Mouse (Mus musculus) kidney, postnatal 0 days (tissue): Measurements from ENCODE around the gene Iqce. TPM values are rescaled to one million over a fixed set of nuclear protein-coding genes. Genes with fewer than 3 reads are reported as not detected.
A peak's percentile ranks its signal among the peaks of the same experiment; 100 is the strongest.

Source experiments
- ATAC-seq: fragments of 200-750 bp; cut with Nextera tagmentation; replicated peaks from 2 replicates; pipeline ENCODE4 v1.8.0; 2017; ENCODE audit warnings: low read depth, moderate number of reproducible peaks, moderate TSS enrichment, moderate library complexity; ENCODE audit not compliant: low FRiP score
- DNase-seq: peaks from one replicate; pipeline ENCODE4 v3.0.0-alpha.2; 2016; ENCODE audit warnings: low spot score
- H3K27ac ChIP-seq: fragments of 300-500 bp; sonication (generic); 2 replicates; pipeline ENCODE4 v1.5.1; 2014; ENCODE audit warnings: mild to moderate bottlenecking
- H3K27me3 ChIP-seq: fragments of 300-500 bp; sonication (generic); 2 replicates; pipeline ENCODE4 v1.6.1; 2014; ENCODE audit warnings: low read length, mixed read lengths; ENCODE audit not compliant: insufficient read depth
- H3K36me3 ChIP-seq: fragments of 300-500 bp; sonication (generic); 2 replicates; pipeline ENCODE4 v1.6.1; 2014; ENCODE audit warnings: low read length, mixed read lengths; ENCODE audit not compliant: insufficient read depth
- H3K4me1 ChIP-seq: fragments of 300-500 bp; sonication (generic); replicated peaks from 2 replicates; pipeline ENCODE4 v1.6.1; 2014; ENCODE audit warnings: antibody characterized with exemption, low read length, mixed read lengths; ENCODE audit not compliant: insufficient read depth
- H3K4me2 ChIP-seq: fragments of 300-500 bp; sonication (generic); 2 replicates; pipeline ENCODE4 v1.6.1; 2014; ENCODE audit warnings: mild to moderate bottlenecking, low read length, moderate library complexity, mixed read lengths
- H3K4me3 ChIP-seq: fragments of 300-500 bp; sonication (generic); replicated peaks from 2 replicates; pipeline ENCODE4 v1.5.1; 2014; ENCODE audit warnings: low read depth, low read length
- H3K9ac ChIP-seq: fragments of 300-500 bp; sonication (generic); 2 replicates; pipeline ENCODE4 v1.6.1; 2014; ENCODE audit warnings: low read depth, low read length
- H3K9me3 ChIP-seq: fragments of 300-500 bp; sonication (generic); replicated peaks from 2 replicates; pipeline ENCODE4 v1.6.1; 2016; ENCODE audit warnings: low read length, inconsistent platforms, mixed read lengths
- CTCF ChIP-seq: IDR thresholded peaks from 2 replicates; pipeline ENCODE4 v1.5.1; 2016; ENCODE audit warnings: antibody characterized with exemption, low read depth, mild to moderate bottlenecking, moderate library complexity
- WGBS: fragments of 180-500 bp; shearing (Covaris S2); extraction: QIAGEN DNeasy Blood & Tissue Kit; methylation state at CpG from one replicate; pipeline ENCODE4 v1.1.7; 2014; 5-methylcytosine and 5-hydroxymethylcytosine counted together
- polyA plus RNA-seq: library from polyadenylated mRNA; unstranded; fragments of >200 nt; fragmentation: Nextera tagmentation; extraction: Ambion mirVana; gene quantifications from 2 replicates; pipeline ENCODE4 v1.2.1, GENCODE M21; 2015

Gene Iqce
- polyA plus RNA-seq, 1 experiment from 2014 or later: 18.7 TPM

DNA sequence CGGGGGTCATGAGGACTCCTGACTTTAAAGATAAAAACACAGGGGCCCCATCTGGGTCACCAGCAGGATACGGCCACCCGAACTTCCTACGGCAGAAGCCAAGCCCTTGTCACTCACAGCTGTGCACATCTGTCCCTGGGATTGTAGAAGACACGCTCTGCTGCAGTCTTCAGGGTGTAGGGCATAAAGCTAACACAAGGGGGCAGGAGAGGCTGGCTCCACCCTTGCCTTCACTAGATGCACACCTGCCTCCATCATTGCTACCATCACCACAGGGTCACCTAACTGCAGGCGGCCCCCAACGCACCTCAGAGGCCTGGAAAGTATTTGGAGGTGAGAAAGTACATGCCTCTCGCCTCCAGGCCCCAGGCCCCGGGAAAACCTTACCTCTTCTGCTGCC is 73.2 kb downstream of the Iqce start:
- Histone ChIP-seq H3K9me3 (no peaks in the 10 kb centered on the region), H3K9ac (no peak overlapping the region), H3K4me3 (no peak overlapping the region), H3K36me3 (peaks cover 55% of the 10 kb centered on the region), H3K4me1 (no peaks in the 10 kb centered on the region), H3K27me3 (no peaks in the 10 kb centered on the region), H3K27ac (no peak overlapping the region), H3K4me2 (no peak overlapping the region)
- peak; percentile 63 for TF ChIP-seq CTCF
- WGBS: 97% methylated on average over 9 of the region's 9 CpGs
- no peak for DNase-seq
- ATAC-seq: no peak

DNA sequence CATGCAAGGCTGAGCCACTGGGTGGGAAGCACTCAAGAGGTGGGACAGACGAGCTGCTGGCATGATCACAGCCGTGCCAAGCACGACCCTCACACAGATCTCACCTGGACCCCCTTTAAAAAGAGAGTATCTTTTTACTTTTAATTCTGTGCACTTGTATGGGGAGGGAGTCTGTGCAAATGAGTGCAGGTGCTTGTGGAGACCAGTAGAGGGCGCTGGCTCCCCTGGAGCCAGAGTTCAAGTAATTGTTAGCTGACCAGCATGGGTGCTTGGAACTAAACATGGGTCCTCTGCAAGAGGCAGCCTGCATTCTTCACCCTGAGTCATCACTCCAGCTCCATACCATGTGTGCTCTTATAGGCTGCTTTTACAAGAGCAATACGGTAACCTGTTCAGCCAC is 74.6 kb downstream of the Iqce start:
- Histone ChIP-seq H3K4me2 (no peak overlapping the region), H3K4me3 (no peak overlapping the region), H3K9me3 (no peaks in the 10 kb centered on the region), H3K27ac (no peak overlapping the region), H3K27me3 (no peaks in the 10 kb centered on the region), H3K36me3 (peaks cover 53% of the 10 kb centered on the region), H3K9ac (no peak overlapping the region), H3K4me1 (no peaks in the 10 kb centered on the region)
- 0 out of 2 replicates have a peak, but pooled peaks have one; percentile 20 for TF ChIP-seq CTCF
- no peak for ATAC-seq
- DNase-seq: no peak
- WGBS: 90% methylated on average over 5 of the region's 5 CpGs

DNA sequence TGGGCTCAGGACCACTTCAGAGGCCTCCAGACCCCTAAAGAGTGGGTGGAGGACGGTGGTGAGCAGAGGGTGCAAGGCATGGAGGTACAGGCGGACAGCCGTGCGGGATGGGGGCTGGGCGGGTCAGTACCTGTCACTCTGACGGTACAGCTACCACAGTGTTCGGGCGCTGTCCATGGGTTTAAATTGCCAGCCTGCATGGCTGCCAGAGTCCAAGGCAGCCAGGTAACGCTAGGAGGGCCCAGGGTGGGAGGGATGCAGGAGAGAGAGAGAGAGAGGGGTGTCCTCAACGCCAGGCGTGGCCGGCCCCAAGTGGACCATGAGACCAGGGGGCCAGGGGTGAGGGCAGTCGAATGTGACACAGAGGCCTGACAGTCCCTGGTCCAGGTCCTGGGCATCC is 77.2 kb downstream of the Iqce start:
- Histone ChIP-seq H3K4me2 (no peak overlapping the region), H3K9ac (no peak overlapping the region), H3K4me3 (no peak overlapping the region), H3K36me3 (peaks cover 46% of the 10 kb centered on the region), H3K27me3 (no peaks in the 10 kb centered on the region), H3K27ac (no peak overlapping the region), H3K4me1 (no peaks in the 10 kb centered on the region), H3K9me3 (no peaks in the 10 kb centered on the region)
- no peak for TF ChIP-seq CTCF
- 86% methylated on average over 13 of the region's 13 CpGs for WGBS
- DNase-seq: no peak
- no peak for ATAC-seq

DNA sequence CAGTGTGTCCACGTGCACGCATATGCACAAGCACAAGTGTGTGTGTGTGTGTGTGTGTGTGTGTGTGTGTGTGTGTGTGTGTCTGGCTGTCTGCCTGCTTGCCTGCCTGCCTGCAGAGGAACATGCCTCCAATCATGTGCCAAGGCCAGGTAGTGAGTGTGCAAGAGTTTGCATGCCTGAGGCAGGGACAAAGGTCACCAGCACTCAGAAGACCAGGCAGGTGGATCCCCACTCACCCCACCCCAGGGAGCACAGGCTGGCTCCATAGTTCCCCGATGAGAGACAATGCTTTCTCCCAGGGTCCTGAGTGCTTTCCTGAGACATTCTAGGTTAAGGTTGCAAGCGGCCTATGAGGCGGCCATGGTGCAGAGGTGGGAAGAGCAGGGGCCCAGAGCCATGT is 77.9 kb downstream of the Iqce start:
- Histone ChIP-seq H3K4me1 (no peaks in the 10 kb centered on the region), H3K4me3 (no peak overlapping the region), H3K36me3 (peaks cover 41% of the 10 kb centered on the region), H3K4me2 (no peak overlapping the region), H3K27ac (no peak overlapping the region), H3K9ac (no peak overlapping the region), H3K9me3 (no peaks in the 10 kb centered on the region), H3K27me3 (no peaks in the 10 kb centered on the region)
- no peak for ATAC-seq
- 93% methylated on average over 5 of the region's 5 CpGs for WGBS
- no peak for TF ChIP-seq CTCF
- DNase-seq: no peak

DNA sequence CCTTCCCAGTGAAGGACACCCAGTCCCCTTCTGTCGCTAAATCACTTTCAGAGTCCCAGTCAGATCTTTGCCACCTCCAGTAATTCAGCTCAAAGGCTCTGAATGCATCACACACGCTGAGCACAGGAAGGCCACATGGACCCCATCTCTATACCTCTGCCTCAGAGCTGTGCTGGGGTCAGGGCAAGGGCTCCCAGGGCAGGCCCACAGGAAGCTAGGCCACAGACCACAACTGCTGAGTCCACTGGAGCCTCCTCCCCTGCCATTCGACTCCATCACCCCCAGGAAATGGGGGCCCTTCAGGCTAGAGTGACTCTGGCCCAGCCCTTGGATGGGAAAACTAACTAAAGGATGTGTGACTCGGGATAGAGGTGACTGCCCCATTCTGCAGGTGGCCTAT is 78.4 kb downstream of the Iqce start:
- no peak overlapping the region for H3K4me2 ChIP-seq
- H3K4me3 ChIP-seq: no peak overlapping the region
- no peak for TF ChIP-seq CTCF
- 52% methylated on average over 4 of the region's 4 CpGs for WGBS
- H3K9me3 ChIP-seq: no peaks in the 10 kb centered on the region
- ATAC-seq (no peak), DNase-seq (no peak)
- H3K27ac ChIP-seq: no peak overlapping the region
- no peaks in the 10 kb centered on the region for H3K27me3 ChIP-seq
- H3K36me3 ChIP-seq: peaks cover 36% of the 10 kb centered on the region
- no peaks in the 10 kb centered on the region for H3K4me1 ChIP-seq
- no peak overlapping the region for H3K9ac ChIP-seq

DNA sequence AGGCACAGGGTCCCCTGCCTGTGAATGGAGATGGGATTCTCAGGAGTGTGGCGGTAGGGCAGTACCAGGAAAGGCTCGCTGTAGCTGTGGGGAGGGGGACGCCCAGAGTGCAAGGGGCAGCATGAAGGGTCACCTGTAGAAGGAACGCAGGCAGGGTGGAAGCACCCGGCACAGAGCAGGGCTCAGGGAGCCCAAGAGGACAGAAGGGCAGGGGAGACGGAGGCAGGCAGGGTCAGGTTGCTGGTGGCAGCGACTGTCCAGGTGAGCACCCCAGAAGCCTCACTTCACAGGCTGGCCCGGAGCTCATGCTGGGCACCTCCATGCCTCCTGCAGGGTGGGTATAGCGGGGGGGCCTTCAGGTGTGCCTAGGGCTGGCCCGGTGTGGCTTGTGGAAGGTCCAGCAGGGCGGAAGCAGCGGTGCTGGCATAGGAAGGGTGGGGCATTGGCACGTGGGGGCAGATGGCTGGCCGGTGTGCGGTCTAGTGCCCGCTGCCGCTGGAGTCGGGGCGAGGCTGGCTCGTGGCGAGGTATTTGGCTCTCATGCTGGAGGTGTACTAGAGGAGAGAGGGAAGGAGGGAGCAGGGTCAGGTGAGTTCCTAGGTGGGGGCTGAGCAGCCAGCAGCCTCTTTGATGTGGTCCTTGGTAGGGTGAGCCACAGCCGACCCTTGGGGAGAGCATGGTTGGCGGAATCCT is 79.1 kb downstream of the Iqce start:
- H3K9ac ChIP-seq: no peak overlapping the region
- ATAC-seq: no peak
- no peaks in the 10 kb centered on the region for H3K27me3 ChIP-seq
- H3K27ac ChIP-seq: no peak overlapping the region
- H3K9me3 ChIP-seq: no peaks in the 10 kb centered on the region
- H3K4me3 ChIP-seq: no peak overlapping the region
- H3K4me2 ChIP-seq: no peak overlapping the region
- DNase-seq: no peak
- peaks cover 31% of the 10 kb centered on the region for H3K36me3 ChIP-seq
- 90% methylated on average over 22 of the region's 23 CpGs for WGBS
- H3K4me1 ChIP-seq: no peaks in the 10 kb centered on the region
- no peak for TF ChIP-seq CTCF

DNA sequence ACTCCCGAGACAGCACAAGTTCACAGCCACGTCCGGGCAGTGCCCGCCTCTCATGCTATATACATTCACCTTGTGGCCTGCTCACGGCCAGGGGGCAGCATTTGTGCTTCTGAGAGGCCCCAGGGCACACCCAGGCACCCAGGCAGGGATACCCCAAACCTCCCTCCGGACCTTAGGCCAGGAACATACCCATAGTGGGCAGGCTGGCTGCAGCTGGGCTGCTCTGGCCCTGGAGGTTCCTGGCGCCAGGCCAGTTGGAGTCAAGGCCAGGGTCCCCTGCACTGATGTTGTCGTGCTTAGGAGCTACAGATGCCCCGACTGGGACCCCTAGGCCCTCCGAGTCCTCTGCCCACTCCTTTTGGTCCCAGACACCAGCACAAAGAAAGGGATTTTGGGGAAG is 80.7 kb downstream of the Iqce start:
- Histone ChIP-seq H3K27me3 (no peaks in the 10 kb centered on the region), H3K36me3 (peaks cover 18% of the 10 kb centered on the region), H3K4me2 (no peak overlapping the region), H3K4me1 (no peaks in the 10 kb centered on the region), H3K27ac (no peak overlapping the region), H3K9me3 (no peaks in the 10 kb centered on the region), H3K9ac (no peak overlapping the region), H3K4me3 (no peak overlapping the region)
- 61% methylated on average over 10 of the region's 10 CpGs for WGBS
- ATAC-seq (no peak), DNase-seq (no peak)
- TF ChIP-seq CTCF: peak; percentile 18; the same call in 1 of the 2 replicates
